Mouse (Mus musculus) heart, postnatal 0 days (tissue): ENCODE measurements around the gene Gm11037.

Experiments
- CTCF ChIP-seq: IDR thresholded peaks from 2 replicates; pipeline ENCODE4 v1.5.1; 2016; ENCODE audit warnings: antibody characterized with exemption, control low read depth, low read depth
- EP300 ChIP-seq: IDR thresholded peaks from 2 replicates; pipeline ENCODE4 v1.6.1; 2016; ENCODE audit warnings: antibody characterized with exemption, low read depth

GRCm38 (mm10) chr2:131177932-131178331, 44.6 kb downstream of the Gm11037 start:
- TF ChIP-seq CTCF (no peak), EP300 (no peak)
